Mouse (Mus musculus): ENCODE data around the gene Eri2. TPM values are rescaled to one million over a fixed set of nuclear protein-coding genes. Genes with fewer than 3 reads are reported as not detected.

Gene Eri2
- polyA plus RNA-seq, 1 experiment from 2014 or later: 30.2 TPM

- WGBS: 91% methylated on average over 5 of the region's 5 CpGs
- ATAC-seq (ENCODE audit: insufficient number of reproducible peaks, insufficient read depth, low FRiP score, low TSS enrichment): no peak
- no peak overlapping the region for H3K27ac ChIP-seq
- H3K27me3 ChIP-seq: no peaks in the 10 kb centered on the region
- peaks cover 48% of the 10 kb centered on the region for H3K36me3 ChIP-seq
- H3K4me1 ChIP-seq: no peaks in the 10 kb centered on the region
- H3K4me2 ChIP-seq (replicated peaks): no peak overlapping the region
- H3K4me3 ChIP-seq: no peak overlapping the region
- no peaks in the 10 kb centered on the region for H3K9me3 ChIP-seq
- no peak overlapping the region for H3K9ac ChIP-seq
These were observed 8.9 kb downstream of the Eri2 start for GRCm38 (mm10) chr7:119784908-119785307.

GRCm38 (mm10) chr7:119783453-119783852 is 10.4 kb downstream of the Eri2 start:
- WGBS: 94% methylated on average over 2 of the region's 2 CpGs
- H3K9me3 ChIP-seq: no peaks in the 10 kb centered on the region
- no peak overlapping the region for H3K27ac ChIP-seq
- H3K36me3 ChIP-seq: peaks cover 40% of the 10 kb centered on the region
- no peak overlapping the region for H3K9ac ChIP-seq
- H3K4me1 ChIP-seq: no peaks in the 10 kb centered on the region
- no peak for ATAC-seq (ENCODE audit: insufficient number of reproducible peaks, insufficient read depth, low FRiP score, low TSS enrichment)
- no peaks in the 10 kb centered on the region for H3K27me3 ChIP-seq
- no peak overlapping the region for H3K4me3 ChIP-seq
- H3K4me2 ChIP-seq (replicated peaks): no peak overlapping the region

GRCm38 (mm10) chr7:119769895-119770294 is 24.0 kb downstream of the Eri2 start:
- Histone ChIP-seq H3K4me2 (replicated peaks) (no peak overlapping the region), H3K9me3 (no peaks in the 10 kb centered on the region), H3K27me3 (no peaks in the 10 kb centered on the region), H3K9ac (no peak overlapping the region), H3K4me3 (no peak overlapping the region), H3K27ac (no peak overlapping the region), H3K36me3 (no peaks in the 10 kb centered on the region), H3K4me1 (no peaks in the 10 kb centered on the region)
- WGBS: 92% methylated on average over 8 of the region's 8 CpGs
- no peak for ATAC-seq (ENCODE audit: insufficient number of reproducible peaks, insufficient read depth, low FRiP score, low TSS enrichment)

GRCm38 (mm10) chr7:119766996-119767395 is 26.9 kb downstream of the Eri2 start:
- no peaks in the 10 kb centered on the region for H3K9me3 ChIP-seq
- no peaks in the 10 kb centered on the region for H3K27me3 ChIP-seq
- no peak overlapping the region for H3K4me3 ChIP-seq
- H3K9ac ChIP-seq: no peak overlapping the region
- no peak overlapping the region for H3K4me2 ChIP-seq (replicated peaks)
- no peaks in the 10 kb centered on the region for H3K4me1 ChIP-seq
- 84% methylated on average over 6 of the region's 6 CpGs for WGBS
- no peak overlapping the region for H3K27ac ChIP-seq
- H3K36me3 ChIP-seq: no peaks in the 10 kb centered on the region
- no peak for ATAC-seq (ENCODE audit: insufficient number of reproducible peaks, insufficient read depth, low FRiP score, low TSS enrichment)

GRCm38 (mm10) chr7:119764377-119764776 is 29.5 kb downstream of the Eri2 start:
- Histone ChIP-seq H3K27ac (no peak overlapping the region), H3K4me2 (replicated peaks) (no peak overlapping the region), H3K4me3 (no peak overlapping the region), H3K27me3 (no peaks in the 10 kb centered on the region), H3K9ac (no peak overlapping the region), H3K9me3 (no peaks in the 10 kb centered on the region), H3K4me1 (no peaks in the 10 kb centered on the region), H3K36me3 (no peaks in the 10 kb centered on the region)
- 92% methylated on average over 3 of the region's 3 CpGs for WGBS
- ATAC-seq (ENCODE audit: insufficient number of reproducible peaks, insufficient read depth, low FRiP score, low TSS enrichment): no peak

- no peak for ATAC-seq (ENCODE audit: insufficient number of reproducible peaks, insufficient read depth, low FRiP score, low TSS enrichment)
- Histone ChIP-seq H3K27ac (no peak overlapping the region), H3K4me3 (no peak overlapping the region), H3K4me2 (replicated peaks) (no peak overlapping the region), H3K36me3 (no peaks in the 10 kb centered on the region), H3K27me3 (no peaks in the 10 kb centered on the region), H3K9ac (no peak overlapping the region), H3K4me1 (no peaks in the 10 kb centered on the region), H3K9me3 (no peaks in the 10 kb centered on the region)
- WGBS: 63% methylated on average over 4 of the region's 4 CpGs
These were observed 31.6 kb downstream of the Eri2 start for GRCm38 (mm10) chr7:119762166-119762697.

GRCm38 (mm10) chr7:119760527-119760951 is 33.3 kb downstream of the Eri2 start, which contains the start of gene Acsm3:
Acsm3 (plus strand) TSS chr7:119760923.
- Histone ChIP-seq H3K4me3 (no peak within 1 kb of the TSS), H3K9ac (no peak within 1 kb of the TSS), H3K27me3 (no peaks in the 10 kb centered on the region), H3K9me3 (no peaks in the 10 kb centered on the region), H3K36me3 (no peaks in the 10 kb centered on the region), H3K27ac (no peak within 1 kb of the TSS), H3K4me2 (replicated peaks) (no peak within 1 kb of the TSS), H3K4me1 (no peaks in the 10 kb centered on the region)
- ATAC-seq (ENCODE audit: insufficient number of reproducible peaks, insufficient read depth, low FRiP score, low TSS enrichment): no peak
- whole genome bisulfite sequencing: 69% methylated on average over 11 of the region's 11 CpGs

GRCm38 (mm10) chr7:119753696-119754095 is 40.2 kb downstream of the Eri2 start:
- 83% methylated on average over 1 of the region's 1 CpGs for WGBS
- ATAC-seq (ENCODE audit: insufficient number of reproducible peaks, insufficient read depth, low FRiP score, low TSS enrichment): no peak
- Histone ChIP-seq H3K27ac (no peak overlapping the region), H3K4me3 (no peak overlapping the region), H3K27me3 (no peaks in the 10 kb centered on the region), H3K4me1 (no peaks in the 10 kb centered on the region), H3K4me2 (replicated peaks) (no peak overlapping the region), H3K36me3 (no peaks in the 10 kb centered on the region), H3K9ac (no peak overlapping the region), H3K9me3 (no peaks in the 10 kb centered on the region)

GRCm38 (mm10) chr7:119749942-119750341 is 43.9 kb downstream of the Eri2 start:
- Histone ChIP-seq H3K27me3 (no peaks in the 10 kb centered on the region), H3K9me3 (no peaks in the 10 kb centered on the region), H3K4me3 (no peak overlapping the region), H3K4me1 (no peaks in the 10 kb centered on the region), H3K27ac (no peak overlapping the region), H3K4me2 (replicated peaks) (no peak overlapping the region), H3K36me3 (no peaks in the 10 kb centered on the region), H3K9ac (no peak overlapping the region)
- no peak for ATAC-seq (ENCODE audit: insufficient number of reproducible peaks, insufficient read depth, low FRiP score, low TSS enrichment)
- 58% methylated on average over 2 of the region's 2 CpGs for WGBS

GRCm38 (mm10) chr7:119748761-119749160 is 45.1 kb downstream of the Eri2 start:
- Histone ChIP-seq H3K4me1 (no peaks in the 10 kb centered on the region), H3K9me3 (no peaks in the 10 kb centered on the region), H3K27me3 (0 out of 2 replicates have a peak, but pooled peaks cover 2% of the 10 kb centered on the region), H3K4me2 (replicated peaks) (no peak overlapping the region), H3K27ac (no peak overlapping the region), H3K9ac (no peak overlapping the region), H3K4me3 (no peak overlapping the region), H3K36me3 (no peaks in the 10 kb centered on the region)
- no peak for ATAC-seq (ENCODE audit: insufficient number of reproducible peaks, insufficient read depth, low FRiP score, low TSS enrichment)
- 75% methylated on average over 1 of the region's 2 CpGs for WGBS

- H3K4me2 ChIP-seq (replicated peaks): no peak overlapping the region
- no peaks in the 10 kb centered on the region for H3K9me3 ChIP-seq
- H3K27me3 ChIP-seq: 0 out of 2 replicates have a peak, but pooled peaks cover 2% of the 10 kb centered on the region
- no peak overlapping the region for H3K27ac ChIP-seq
- WGBS: 84% methylated on average over 1 of the region's 1 CpGs
- no peaks in the 10 kb centered on the region for H3K4me1 ChIP-seq
- no peak overlapping the region for H3K9ac ChIP-seq
- ATAC-seq (ENCODE audit: insufficient number of reproducible peaks, insufficient read depth, low FRiP score, low TSS enrichment): no peak
- no peaks in the 10 kb centered on the region for H3K36me3 ChIP-seq
- H3K4me3 ChIP-seq: no peak overlapping the region
These were observed 48.0 kb downstream of the Eri2 start for GRCm38 (mm10) chr7:119745869-119746268.

GRCm38 (mm10) chr7:119744321-119744720 is 49.5 kb downstream of the Eri2 start:
- 0 out of 2 replicates have a peak overlapping the region, but pooled peaks have one; percentile 7 for H3K4me3 ChIP-seq
- no peak for ATAC-seq (ENCODE audit: insufficient number of reproducible peaks, insufficient read depth, low FRiP score, low TSS enrichment)
- 0 out of 2 replicates have a peak, but pooled peaks cover 2% of the 10 kb centered on the region for H3K27me3 ChIP-seq
- no peaks in the 10 kb centered on the region for H3K4me1 ChIP-seq
- 7% methylated on average over 34 of the region's 34 CpGs for WGBS
- no peaks in the 10 kb centered on the region for H3K36me3 ChIP-seq
- no peak overlapping the region for H3K27ac ChIP-seq
- H3K9ac ChIP-seq: no peak overlapping the region
- H3K9me3 ChIP-seq: no peaks in the 10 kb centered on the region
- H3K4me2 ChIP-seq (replicated peaks): peak overlapping the region; percentile 31
